Mouse (Mus musculus) layer of hippocampus, adult 6 months (tissue): ENCODE data around the gene Smim10l1. TPM values are rescaled to one million over a fixed set of nuclear protein-coding genes. Genes with fewer than 3 reads are reported as not detected.

Experiments
- long read RNA-seq, 2 experiments: library from polyadenylated mRNA; unstranded; transcript quantifications; one replicate each; pipeline ENCODE4 v2.0.0; 2019 to 2020
- polyA plus RNA-seq: library from polyadenylated mRNA; unstranded; fragments of <200 nt; fragmentation: Nextera tagmentation; gene quantifications from 2 replicates; pipeline ENCODE4 v1.2.3, GENCODE M21; 2021

Smim10l1 gene
- 173 and 191 TPM in 2 replicates for polyA plus RNA-seq
- long read RNA-seq, experiment 1, transcript Smim10l1-201 (1 exons, 2,842 nt), result major isoform, 522 of 530 reads
- long read RNA-seq, experiment 1, partial matches to known transcripts, result 0 of 530 reads
- long read RNA-seq, experiment 1, other reads (novel, unspliced or antisense), result 4 of 530 reads
- long read RNA-seq, experiment 2, transcript Smim10l1-202 (2 exons, 1,181 nt), result minor isoform, 10 of 1,186 reads
- long read RNA-seq, experiment 2, transcript Smim10l1-201 (1 exons, 2,842 nt), result major isoform, 1,158 of 1,186 reads
- long read RNA-seq, experiment 2, partial matches to known transcripts, result 0 of 1,186 reads
- long read RNA-seq, experiment 2, other reads (novel, unspliced or antisense), result 16 of 1,186 reads

GRCm38 (mm10) chr6:133104609-133104921 lies at the start of gene Smim10l1:
TSS of gene Smim10l1 (plus strand) at chr6:133104909.

GRCm38 (mm10) chr6:133055716-133056115 lies 49.0 kb upstream of the Smim10l1 start, which contains the start of gene Tas2r140:
TSS of gene Tas2r140 (minus strand) at chr6:133055816.

Other genes starting within 250 kb of the Smim10l1 start
- gene Tas2r116, start 249.5 kb upstream of the Smim10l1 start, polyA plus RNA-seq, result not detected in 2 replicates
- not detected in 2 replicates for gene Tas2r110, start 236.9 kb upstream of the Smim10l1 start, polyA plus RNA-seq
- gene Tas2r113, start 211.9 kb upstream of the Smim10l1 start, polyA plus RNA-seq, result not detected in 2 replicates
- not detected in 2 replicates for gene Tas2r125, start 195.3 kb upstream of the Smim10l1 start, polyA plus RNA-seq
- gene Tas2r129, start 153.8 kb upstream of the Smim10l1 start, polyA plus RNA-seq, result not detected in 2 replicates
- not detected in 2 replicates for gene Tas2r131, start 147.0 kb upstream of the Smim10l1 start, polyA plus RNA-seq
- gene Tas2r109, start 123.9 kb upstream of the Smim10l1 start, polyA plus RNA-seq, result not detected in 2 replicates
- not detected in 2 replicates for gene Tas2r103, start 67.8 kb upstream of the Smim10l1 start, polyA plus RNA-seq
- not detected in 2 replicates for gene Tas2r140, start 49.1 kb upstream of the Smim10l1 start, polyA plus RNA-seq
- gene 5530400C23Rik, start 187.3 kb downstream of the Smim10l1 start, polyA plus RNA-seq, result not detected in 2 replicates